Mouse (Mus musculus) testis, adult 2 months (tissue): Measurements from ENCODE around the gene Pecam1. TPM values are rescaled to one million over a fixed set of nuclear protein-coding genes. Genes with fewer than 3 reads are reported as not detected.

Source experiments
- H3K27ac ChIP-seq: fragments of 200-500 bp; 2 replicates; pipeline ENCODE4 v1.5.1; 2012; ENCODE audit warnings: low read depth, low read length; ENCODE audit not compliant: control insufficient read depth, insufficient read depth
- H3K27me3 ChIP-seq: fragments of 200-500 bp; 2 replicates; pipeline ENCODE4 v1.6.1; 2012; ENCODE audit warnings: mild to moderate bottlenecking, low read length, moderate library complexity; ENCODE audit not compliant: control insufficient read depth, insufficient read depth
- H3K36me3 ChIP-seq: fragments of 200-500 bp; 2 replicates; pipeline ENCODE4 v1.6.1; 2012; ENCODE audit warnings: mild to moderate bottlenecking, low read length; ENCODE audit not compliant: control insufficient read depth, insufficient read depth
- H3K4me1 ChIP-seq: fragments of 200-500 bp; 2 replicates; pipeline ENCODE4 v1.6.1; 2012; ENCODE audit warnings: low read length; ENCODE audit not compliant: control insufficient read depth, insufficient read depth
- H3K4me3 ChIP-seq: fragments of 200-500 bp; 2 replicates; pipeline ENCODE4 v1.5.1; 2012; ENCODE audit warnings: low read depth, mild to moderate bottlenecking, low read length, moderate library complexity, mixed read lengths; ENCODE audit not compliant: control insufficient read depth
- CTCF ChIP-seq: fragments of 200-500 bp; IDR thresholded peaks from 2 replicates; pipeline ENCODE4 v1.5.1; 2012; ENCODE audit warnings: low read depth, mild to moderate bottlenecking, inconsistent platforms, low read length, moderate library complexity; ENCODE audit not compliant: control insufficient read depth, insufficient read depth, insufficient replicate concordance
- POLR2A ChIP-seq: fragments of 200-500 bp; IDR thresholded peaks from 2 replicates; pipeline ENCODE4 v1.6.1; 2012; ENCODE audit warnings: low read depth, mild to moderate bottlenecking, inconsistent platforms, low read length, moderate library complexity; ENCODE audit not compliant: control insufficient read depth
- polyA plus RNA-seq: library from polyadenylated mRNA; depleted of rRNA; stranded (reverse); fragments of >200 nt; gene quantifications from 2 replicates; pipeline ENCODE4 v1.2.3, GENCODE M21; 2012

Gene Pecam1
- polyA plus RNA-seq, 1 experiment, result 1.6 TPM

DNA sequence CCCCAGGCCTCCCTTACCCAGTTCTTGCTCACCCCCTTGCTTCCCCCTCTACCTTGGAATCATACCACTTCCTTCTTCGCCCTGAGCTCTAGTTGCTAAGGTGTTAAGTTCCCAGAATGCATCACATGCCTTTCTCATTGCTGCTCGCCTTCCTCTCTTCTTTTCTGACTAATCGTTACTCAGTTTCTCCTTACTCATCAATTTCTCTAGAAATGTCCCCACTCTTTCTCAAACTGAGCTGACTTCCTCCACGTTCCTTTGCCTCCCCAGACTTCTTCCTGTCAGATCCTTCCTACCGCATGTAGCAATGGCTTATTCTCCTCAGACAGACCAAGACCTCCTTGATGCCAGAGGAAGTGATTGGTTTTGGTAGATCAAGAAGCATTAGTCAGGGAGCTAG, 33.9 kb downstream of the Pecam1 start:
- Histone ChIP-seq H3K4me1 (no peaks in the 10 kb centered on the region), H3K4me3 (no peak overlapping the region), H3K36me3 (no peaks in the 10 kb centered on the region), H3K27me3 (no peaks in the 10 kb centered on the region), H3K27ac (no peak overlapping the region)
- no peak for TF ChIP-seq CTCF
- no peak for TF ChIP-seq POLR2A

DNA sequence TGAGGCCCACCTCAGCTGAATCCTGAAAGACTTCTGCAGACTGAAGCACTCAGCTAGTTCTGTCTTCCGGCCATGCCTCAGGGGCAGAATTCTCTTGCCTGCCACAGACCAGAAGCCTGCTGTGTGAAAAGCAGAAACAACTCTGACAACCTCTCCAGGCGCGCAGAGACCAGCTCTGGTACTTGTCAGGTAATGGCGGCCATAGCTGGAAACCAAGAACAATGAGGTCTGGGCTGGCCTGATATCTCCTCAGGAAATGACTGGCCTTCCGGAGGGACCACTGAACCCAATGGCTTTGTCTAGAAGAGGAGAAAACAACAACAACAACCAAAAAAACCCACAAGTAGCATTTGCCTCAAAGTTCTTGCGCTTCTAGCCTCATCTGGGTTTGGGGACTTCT, 35.4 kb downstream of the Pecam1 start:
- no peaks in the 10 kb centered on the region for H3K4me1 ChIP-seq
- no peaks in the 10 kb centered on the region for H3K36me3 ChIP-seq
- no peak overlapping the region for H3K4me3 ChIP-seq
- TF ChIP-seq POLR2A (no peak), CTCF (no peak)
- no peak overlapping the region for H3K27ac ChIP-seq
- no peaks in the 10 kb centered on the region for H3K27me3 ChIP-seq

DNA sequence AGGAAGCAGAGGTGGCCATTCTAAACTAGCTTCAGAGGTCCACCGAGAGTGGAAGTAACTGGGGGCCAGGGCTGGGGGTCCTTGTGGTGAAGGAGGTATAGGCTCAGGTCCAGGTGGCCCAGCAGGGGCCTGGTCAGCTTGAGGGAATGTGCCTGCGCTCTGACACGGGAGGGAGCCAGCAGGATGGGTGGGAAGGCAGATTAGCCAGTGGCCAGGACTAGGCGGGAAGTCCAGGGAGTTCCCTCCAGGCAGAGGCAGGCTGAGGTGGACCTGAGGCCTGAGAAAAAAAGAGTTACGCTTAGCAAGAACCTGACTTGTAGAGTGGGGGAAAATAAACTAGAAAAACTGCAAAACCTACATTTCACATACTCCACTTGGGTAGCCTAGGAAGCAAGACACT, 39.6 kb downstream of the Pecam1 start:
- H3K36me3 ChIP-seq, result no peaks in the 10 kb centered on the region
- H3K27ac ChIP-seq, result no peak overlapping the region
- H3K27me3 ChIP-seq, result no peaks in the 10 kb centered on the region
- no peak overlapping the region for H3K4me3 ChIP-seq
- H3K4me1 ChIP-seq, result peaks cover 8% of the 10 kb centered on the region
- no peak for TF ChIP-seq POLR2A
- no peak for TF ChIP-seq CTCF

DNA sequence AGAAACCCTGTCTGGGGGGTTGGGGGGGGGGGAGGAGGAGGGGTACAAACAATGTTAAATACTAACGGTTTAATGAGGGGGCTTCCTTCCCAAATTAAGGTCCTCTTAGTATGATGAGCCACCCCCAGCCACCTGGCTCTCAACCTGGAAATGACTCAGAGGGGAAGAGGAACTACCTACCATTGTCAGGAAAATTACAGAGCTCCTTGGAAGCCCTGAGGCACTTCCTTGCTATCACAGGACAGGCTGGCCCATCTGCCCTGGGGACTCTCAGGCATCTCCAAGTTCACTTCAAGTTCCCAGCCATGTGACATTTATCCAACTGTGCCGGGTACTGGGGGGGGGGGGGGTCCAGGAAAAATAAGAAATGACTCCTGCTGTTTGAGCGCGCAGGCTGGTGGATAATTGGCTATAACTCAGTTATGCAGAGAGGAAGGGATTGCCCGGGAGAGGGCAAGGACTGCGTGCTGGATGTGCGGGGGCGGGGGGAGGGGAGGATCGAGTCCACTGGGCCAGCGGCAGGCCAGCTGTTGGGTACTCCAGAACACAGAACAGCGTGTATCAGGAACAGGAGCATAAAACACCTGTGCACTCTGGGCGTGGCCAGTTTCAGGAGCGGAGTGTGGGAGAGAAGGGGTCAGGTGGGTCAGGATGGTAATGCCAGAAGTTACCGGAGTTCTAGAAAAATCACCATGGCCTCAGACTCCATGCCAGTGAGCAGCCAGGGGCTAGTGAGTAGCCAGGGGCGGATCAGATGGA, 41.0 kb downstream of the Pecam1 start:
- peaks cover 8% of the 10 kb centered on the region for H3K4me1 ChIP-seq
- no peaks in the 10 kb centered on the region for H3K27me3 ChIP-seq
- TF ChIP-seq POLR2A, result no peak
- no peak for TF ChIP-seq CTCF
- no peak overlapping the region for H3K4me3 ChIP-seq
- H3K27ac ChIP-seq, result no peak overlapping the region
- H3K36me3 ChIP-seq, result no peaks in the 10 kb centered on the region

DNA sequence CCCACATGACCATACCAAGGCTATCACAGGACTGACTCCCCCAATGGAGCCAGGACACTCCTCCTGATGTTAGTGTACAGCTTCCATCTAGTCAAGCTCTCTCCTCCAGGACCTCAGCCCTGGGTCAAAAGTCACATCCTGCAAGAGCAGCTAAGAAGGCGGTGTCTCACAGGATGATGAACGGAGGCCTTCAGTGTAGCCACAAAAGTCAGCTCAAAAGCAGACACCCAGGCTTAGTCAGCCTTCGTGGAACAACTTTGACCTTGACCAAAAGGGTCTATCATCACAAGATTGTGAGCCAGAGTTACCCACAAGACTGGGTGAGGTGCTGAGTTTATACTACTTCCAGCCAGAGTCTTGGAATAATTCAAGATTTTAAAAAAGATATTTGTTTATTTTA, 42.6 kb downstream of the Pecam1 start:
- no peaks in the 10 kb centered on the region for H3K27me3 ChIP-seq
- no peaks in the 10 kb centered on the region for H3K36me3 ChIP-seq
- H3K4me1 ChIP-seq, result peaks cover 8% of the 10 kb centered on the region
- no peak for TF ChIP-seq POLR2A
- no peak for TF ChIP-seq CTCF
- no peak overlapping the region for H3K4me3 ChIP-seq
- no peak overlapping the region for H3K27ac ChIP-seq

DNA sequence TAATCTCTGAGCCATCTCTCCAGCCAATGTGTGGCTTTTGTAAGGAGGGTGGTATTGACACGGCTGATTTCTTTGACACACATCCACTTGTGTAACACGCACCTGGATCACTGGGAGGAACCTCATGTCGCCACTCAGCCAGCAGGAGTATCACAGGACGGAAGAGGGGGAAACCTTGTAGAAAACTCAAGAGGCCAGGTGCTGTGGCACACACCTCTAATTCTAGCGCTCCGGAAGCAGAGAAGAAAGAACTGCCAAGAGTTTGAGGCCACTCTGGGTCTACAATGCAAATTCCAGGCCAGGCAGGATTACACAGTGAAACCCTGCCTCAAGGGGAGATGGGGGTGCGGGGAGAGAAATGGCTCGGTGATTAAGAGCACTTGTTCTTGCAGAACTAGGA, 43.3 kb downstream of the Pecam1 start:
- H3K4me3 ChIP-seq, result no peak overlapping the region
- H3K27me3 ChIP-seq, result no peaks in the 10 kb centered on the region
- TF ChIP-seq CTCF (no peak), POLR2A (no peak)
- H3K4me1 ChIP-seq, result peaks cover 8% of the 10 kb centered on the region
- H3K36me3 ChIP-seq, result no peaks in the 10 kb centered on the region
- H3K27ac ChIP-seq, result no peak overlapping the region

DNA sequence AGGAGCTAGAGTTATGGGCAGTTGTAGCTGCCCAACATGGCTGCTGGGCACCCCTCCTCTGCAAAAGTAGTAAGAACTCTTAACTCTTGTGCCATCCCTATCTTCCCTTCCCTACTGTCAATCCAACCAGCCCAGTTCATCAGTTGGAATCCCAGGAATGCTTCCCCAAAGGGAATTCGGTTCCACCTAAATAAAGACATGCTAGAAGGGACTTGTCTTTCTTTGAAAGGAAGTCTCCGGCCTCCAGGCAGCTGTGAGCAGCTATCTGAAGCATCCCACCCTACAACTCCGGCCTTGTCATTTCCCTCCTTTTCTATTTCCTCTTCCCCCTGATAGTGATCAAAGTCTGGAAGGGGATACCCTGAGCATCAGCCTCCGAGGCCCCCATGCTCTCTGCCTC, 44.2 kb downstream of the Pecam1 start:
- H3K27ac ChIP-seq, result no peak overlapping the region
- H3K4me3 ChIP-seq, result no peak overlapping the region
- H3K27me3 ChIP-seq, result no peaks in the 10 kb centered on the region
- H3K36me3 ChIP-seq, result no peaks in the 10 kb centered on the region
- no peak for TF ChIP-seq POLR2A
- TF ChIP-seq CTCF, result no peak
- peaks cover 8% of the 10 kb centered on the region for H3K4me1 ChIP-seq

DNA sequence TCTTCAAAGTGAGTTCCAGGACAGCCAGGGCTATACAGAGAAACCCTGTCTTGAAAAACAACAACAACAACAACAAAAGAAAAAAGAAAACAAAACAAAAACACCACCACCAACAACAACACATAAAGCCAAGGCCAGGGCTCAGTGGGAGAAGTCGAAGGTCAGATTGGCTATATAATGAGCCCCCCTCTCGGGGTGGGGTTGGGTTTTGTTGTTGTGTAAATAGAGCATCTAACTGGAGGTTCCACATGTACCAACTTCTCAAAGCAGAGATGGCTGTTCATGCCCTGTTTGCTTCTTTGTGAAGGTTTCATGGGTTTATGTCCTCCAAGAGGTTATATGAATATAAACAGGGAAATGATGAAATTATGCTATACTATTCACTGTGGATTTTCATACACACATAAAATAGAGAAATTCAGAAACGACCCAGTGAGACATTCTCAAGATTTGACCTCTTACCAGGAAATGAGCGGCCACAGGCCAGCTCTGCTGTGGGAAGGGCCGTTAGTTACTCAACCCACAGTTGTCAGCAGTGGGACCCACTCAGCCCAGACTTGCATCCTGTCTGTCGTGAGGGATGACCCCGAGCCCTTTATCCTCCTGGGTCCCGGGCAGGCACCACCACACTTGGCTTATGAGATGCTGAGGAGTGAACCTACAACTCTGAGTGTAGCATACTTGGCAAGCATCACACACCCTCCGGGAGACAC, 45.9 kb downstream of the Pecam1 start:
- no peak for TF ChIP-seq POLR2A
- no peak for TF ChIP-seq CTCF
- Histone ChIP-seq H3K4me1 (peaks cover 5% of the 10 kb centered on the region), H3K27ac (no peak overlapping the region), H3K27me3 (no peaks in the 10 kb centered on the region), H3K36me3 (no peaks in the 10 kb centered on the region), H3K4me3 (no peak overlapping the region)
